Mouse (Mus musculus): ENCODE measurements at regions not wholly inside any gene's neighbourhood (a gene's known extent, or its start where the extent isn't known, plus 50 kb on each side); places are given as distances from the start of the nearest gene placed in this dataset.

DNA sequence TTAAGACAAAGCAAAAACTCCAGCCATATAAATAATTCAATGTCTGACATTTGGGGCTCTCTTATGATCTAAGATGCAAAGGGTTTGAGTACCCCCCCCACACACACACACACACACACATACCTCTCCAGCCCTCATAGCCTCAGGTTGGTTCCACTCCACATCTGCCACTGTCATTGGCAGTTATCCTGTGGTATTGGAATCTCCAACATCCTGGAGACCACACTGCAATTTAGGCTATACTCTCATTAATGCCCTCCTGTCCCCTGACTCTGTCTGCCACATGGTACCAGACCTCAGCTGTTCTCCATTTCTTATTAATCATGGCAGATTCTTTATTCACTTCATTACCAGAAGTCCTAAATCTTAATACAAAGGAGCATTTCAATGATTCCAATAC lies 293.3 kb downstream of the Dnajb9 start:
- TF ChIP-seq CTCF (conservative IDR thresholded peaks at IDR 0.05; ENCODE audit: low read length) (no peak), NANOG (IDR thresholded peaks at IDR 0.05; ENCODE audit: borderline replicate concordance, low read length) (no peak), POU5F1 (IDR thresholded peaks at IDR 0.05; ENCODE audit: borderline replicate concordance, low read length) (no peak)
